Comparison of ENCODE assay signal across 18 mouse cellular contexts in genomic region chrX:135986267-135986666, GRCm38 (mm10). TPM values are rescaled to one million over a fixed set of nuclear protein-coding genes. Genes with fewer than 3 reads are reported as not detected.
"Had no signal": no experiment of that assay in that cellular context is flagged by ENCODE, and none has a peak within 500 bp of the region (broad histone marks: within the 10 kb centered on the region; RNA-seq: fewer than 3 reads in every experiment).

No protein-coding gene starts in this region.

- H3K9me3 ChIP-seq: neural tube, embryonic 13.5 days; neural tube, embryonic 15.5 days; stomach, embryonic 15.5 days had no signal

- H3K4me3 ChIP-seq: neural tube, embryonic 13.5 days; neural tube, embryonic 15.5 days; stomach, embryonic 15.5 days had no signal

- H3K9ac ChIP-seq: neural tube, embryonic 13.5 days; neural tube, embryonic 15.5 days; stomach, embryonic 15.5 days had no signal

- DNase-seq: retina, postnatal 1 day; right cerebral cortex, adult 18-20 months; right cerebral cortex, postnatal 14 days; right cerebral cortex, postnatal 25 days; right cerebral cortex, postnatal 4 days; spleen, adult 18-20 months; thymus, adult 18-20 months; thymus, adult 2 months; thymus, postnatal 14 days; thymus, postnatal 25 days; thymus, postnatal 36 days; thymus, postnatal 4 days had no signal

- H3K4me2 ChIP-seq: neural tube, embryonic 13.5 days; neural tube, embryonic 15.5 days; stomach, embryonic 15.5 days had no signal

- H3K27ac ChIP-seq: neural tube, embryonic 13.5 days; neural tube, embryonic 15.5 days; stomach, embryonic 15.5 days; stomach, postnatal 0 days had no signal

- H3K4me1 ChIP-seq: neural tube, embryonic 13.5 days; neural tube, embryonic 15.5 days; stomach, embryonic 15.5 days had no signal

- H3K36me3 ChIP-seq: neural tube, embryonic 13.5 days; neural tube, embryonic 15.5 days; stomach, embryonic 15.5 days had no signal

- H3K27me3 ChIP-seq: neural tube, embryonic 13.5 days; neural tube, embryonic 15.5 days; stomach, embryonic 15.5 days had no signal

RNA-seq across cellular contexts. Expression of gene Arxes2, which starts 7.4 kb away (rescaled TPM):
- total RNA-seq: neutrophil, adult 5-6 weeks had no signal

RNA-seq across cellular contexts. Expression of gene Arxes1, which starts 46.9 kb away (rescaled TPM):
- total RNA-seq: neutrophil, adult 5-6 weeks had no signal
- polyA plus RNA-seq: small intestine, adult 2 months had no signal
